Mouse (Mus musculus): Measurements from ENCODE around the gene Foxp1.
A peak's percentile ranks its signal among the peaks of the same experiment; 100 is the strongest.

Gene Foxp1

DNA sequence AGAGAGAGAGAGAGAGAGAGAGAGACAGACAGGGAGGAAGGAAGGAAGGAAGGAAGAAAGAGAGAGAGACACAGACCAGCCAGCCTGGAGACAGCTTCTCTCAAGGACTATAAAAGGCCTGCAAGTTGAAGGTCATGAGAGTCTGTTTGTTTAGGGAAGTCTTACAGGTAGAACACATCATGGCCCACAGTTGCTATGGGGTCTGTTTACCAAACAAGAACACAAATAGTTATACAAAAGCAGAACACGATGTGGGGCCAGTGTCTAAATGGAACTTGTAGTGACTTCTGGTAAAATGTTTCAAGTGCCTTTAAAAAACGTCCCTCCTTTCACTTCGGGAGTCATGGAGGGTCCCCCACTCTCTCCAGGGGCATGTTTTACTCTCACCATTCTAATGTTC lies 529.3 kb downstream of the Foxp1 start:
- DNase-seq (ENCODE audit: low read depth, low spot score) = peak; percentile 83
- no peaks in the 10 kb centered on the region for H3K27me3 ChIP-seq (ENCODE audit: control insufficient read depth, insufficient read depth, low read length, poor library complexity, severe bottlenecking)

DNA sequence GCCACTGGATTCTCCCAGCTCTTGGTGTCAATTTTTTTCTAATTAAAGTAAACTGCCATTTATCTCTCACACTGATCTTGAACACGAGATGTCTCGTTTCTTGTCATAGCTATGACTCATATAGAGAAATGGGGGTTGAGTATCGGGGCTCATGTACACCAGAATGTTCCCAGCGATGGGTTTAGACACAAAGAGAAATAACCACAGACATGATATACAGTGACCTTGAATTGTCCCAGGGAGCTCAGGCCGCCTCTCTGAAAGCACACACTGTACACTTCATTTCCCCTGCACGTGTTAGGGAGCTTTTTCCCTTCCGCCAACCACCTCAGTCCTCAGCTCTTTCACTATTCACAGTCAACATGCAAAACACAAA lies 529.8 kb downstream of the Foxp1 start:
- Histone ChIP-seq H3K27me3 (ENCODE audit: control insufficient read depth, insufficient read depth, low read length, poor library complexity, severe bottlenecking) (no peaks in the 10 kb centered on the region), H3K36me3 (ENCODE audit: control insufficient read depth, insufficient read depth, low read length, poor library complexity, severe bottlenecking) (peaks cover 4% of the 10 kb centered on the region; the same call in 1 of the 2 replicates)
- peak; percentile 64 for DNase-seq (ENCODE audit: low read depth, low spot score)

More for the DNA sequence above, 529.3 kb downstream of the Foxp1 start:
- H3K36me3 ChIP-seq (ENCODE audit: control insufficient read depth, insufficient read depth, low read length, poor library complexity, severe bottlenecking) = peaks cover 6% of the 10 kb centered on the region

- no peaks in the 10 kb centered on the region for H3K27me3 ChIP-seq (ENCODE audit: control insufficient read depth, insufficient read depth, low read length, poor library complexity, severe bottlenecking)
- no peak for DNase-seq (ENCODE audit: low read depth, low spot score)
- peaks cover 6% of the 10 kb centered on the region for H3K36me3 ChIP-seq (ENCODE audit: control insufficient read depth, insufficient read depth, low read length, poor library complexity, severe bottlenecking)
Observed at GRCm38 (mm10) chr6:98991900-98992771, 530.4 kb downstream of the Foxp1 start.

GRCm38 (mm10) chr6:98987533-98988169 lies 534.9 kb downstream of the Foxp1 start:
- H3K36me3 ChIP-seq (ENCODE audit: control insufficient read depth, insufficient read depth, low read length, poor library complexity, severe bottlenecking) = peaks cover 6% of the 10 kb centered on the region

DNA sequence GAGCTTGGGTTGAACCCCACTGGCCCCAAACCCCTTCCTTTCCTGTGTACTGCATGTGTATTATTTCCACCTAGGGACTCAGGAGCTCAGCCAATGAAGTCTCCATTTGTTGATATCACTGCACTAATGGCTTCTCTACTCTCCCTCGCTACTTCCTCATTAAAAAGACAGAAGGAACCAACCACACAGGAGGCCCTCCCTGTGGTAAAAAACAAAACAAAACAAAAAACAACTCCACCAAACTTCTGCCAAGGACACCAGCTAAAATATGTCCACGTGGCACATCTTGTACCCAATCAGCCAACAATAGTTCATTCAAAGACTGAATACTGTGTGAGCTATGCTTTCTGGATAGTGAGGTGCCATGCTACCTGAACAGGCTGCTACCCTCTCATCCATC lies 537.1 kb downstream of the Foxp1 start:
- Histone ChIP-seq H3K27me3 (ENCODE audit: control insufficient read depth, insufficient read depth, low read length, poor library complexity, severe bottlenecking) (no peaks in the 10 kb centered on the region), H3K36me3 (ENCODE audit: control insufficient read depth, insufficient read depth, low read length, poor library complexity, severe bottlenecking) (peaks cover 2% of the 10 kb centered on the region)
- peak; percentile 44 for DNase-seq (ENCODE audit: low read depth, low spot score)

More at GRCm38 (mm10) chr6:98987533-98988169, 534.9 kb downstream of the Foxp1 start:
- DNase-seq (ENCODE audit: low read depth, low spot score) = no peak
- no peaks in the 10 kb centered on the region for H3K27me3 ChIP-seq (ENCODE audit: control insufficient read depth, insufficient read depth, low read length, poor library complexity, severe bottlenecking)

- H3K27me3 ChIP-seq (ENCODE audit: control insufficient read depth, insufficient read depth, low read length, poor library complexity, severe bottlenecking) = no peaks in the 10 kb centered on the region
- peaks cover 2% of the 10 kb centered on the region for H3K36me3 ChIP-seq (ENCODE audit: control insufficient read depth, insufficient read depth, low read length, poor library complexity, severe bottlenecking)
- DNase-seq (ENCODE audit: low read depth, low spot score) = no peak
Observed at GRCm38 (mm10) chr6:98984626-98985025, 537.9 kb downstream of the Foxp1 start.

- DNase-seq (ENCODE audit: low read depth, low spot score) = no peak
- Histone ChIP-seq H3K36me3 (ENCODE audit: control insufficient read depth, insufficient read depth, low read length, poor library complexity, severe bottlenecking) (peaks cover 2% of the 10 kb centered on the region), H3K27me3 (ENCODE audit: control insufficient read depth, insufficient read depth, low read length, poor library complexity, severe bottlenecking) (no peaks in the 10 kb centered on the region)
Observed at GRCm38 (mm10) chr6:98984026-98984425, 538.5 kb downstream of the Foxp1 start.

- H3K27me3 ChIP-seq (ENCODE audit: control insufficient read depth, insufficient read depth, low read length, poor library complexity, severe bottlenecking) = no peaks in the 10 kb centered on the region
- DNase-seq (ENCODE audit: low read depth, low spot score) = no peak
- H3K36me3 ChIP-seq (ENCODE audit: control insufficient read depth, insufficient read depth, low read length, poor library complexity, severe bottlenecking) = peaks cover 2% of the 10 kb centered on the region
Observed at GRCm38 (mm10) chr6:98983311-98983838, 539.1 kb downstream of the Foxp1 start.

GRCm38 (mm10) chr6:98981265-98981664 lies 541.3 kb downstream of the Foxp1 start:
- Histone ChIP-seq H3K36me3 (ENCODE audit: control insufficient read depth, insufficient read depth, low read length, poor library complexity, severe bottlenecking) (peaks cover 5% of the 10 kb centered on the region; the same call in 1 of the 2 replicates), H3K27me3 (ENCODE audit: control insufficient read depth, insufficient read depth, low read length, poor library complexity, severe bottlenecking) (no peaks in the 10 kb centered on the region)
- DNase-seq (ENCODE audit: low read depth, low spot score) = peak; percentile 67

DNA sequence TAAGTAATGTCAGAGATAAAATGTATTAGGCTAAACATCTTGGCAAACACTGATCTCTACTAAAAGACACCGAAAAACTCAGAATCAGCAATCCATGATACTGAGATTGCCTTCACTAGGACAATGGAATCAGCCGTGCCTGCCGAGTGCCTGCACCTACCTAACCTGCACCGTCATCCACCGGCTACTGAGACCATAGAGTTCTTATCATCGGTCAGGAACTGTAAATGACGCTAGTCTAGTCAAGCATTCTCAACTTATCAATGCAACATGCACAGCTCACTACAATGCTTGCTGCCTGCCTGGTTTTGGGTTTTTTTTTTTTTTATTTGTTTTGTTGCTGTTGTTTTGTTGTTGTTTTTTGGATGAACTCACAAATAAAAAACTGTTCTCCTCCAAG lies 542.1 kb downstream of the Foxp1 start:
- peaks cover 8% of the 10 kb centered on the region for H3K36me3 ChIP-seq (ENCODE audit: control insufficient read depth, insufficient read depth, low read length, poor library complexity, severe bottlenecking)
- DNase-seq (ENCODE audit: low read depth, low spot score) = no peak
- no peaks in the 10 kb centered on the region for H3K27me3 ChIP-seq (ENCODE audit: control insufficient read depth, insufficient read depth, low read length, poor library complexity, severe bottlenecking)

DNA sequence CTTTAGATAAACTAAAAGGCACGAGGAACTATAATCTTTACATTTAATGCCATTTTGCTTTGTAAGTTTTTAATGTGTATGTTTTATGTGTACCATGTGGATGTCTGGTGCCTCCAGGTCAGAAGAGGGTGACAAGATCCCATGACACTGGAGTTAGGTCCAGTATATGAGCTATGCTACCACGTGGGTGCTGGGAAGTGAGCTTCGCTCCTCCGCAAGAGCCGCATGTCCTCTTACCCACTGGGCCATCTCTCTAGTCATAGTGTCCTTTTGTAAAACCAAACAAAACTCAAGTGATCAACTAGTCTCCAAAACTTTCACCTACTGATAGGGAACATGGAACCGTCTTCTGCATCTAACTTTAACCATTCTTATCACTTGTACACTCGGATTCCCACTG lies 542.5 kb downstream of the Foxp1 start:
- no peak for DNase-seq (ENCODE audit: low read depth, low spot score)
- no peaks in the 10 kb centered on the region for H3K27me3 ChIP-seq (ENCODE audit: control insufficient read depth, insufficient read depth, low read length, poor library complexity, severe bottlenecking)
- H3K36me3 ChIP-seq (ENCODE audit: control insufficient read depth, insufficient read depth, low read length, poor library complexity, severe bottlenecking) = peaks cover 12% of the 10 kb centered on the region

GRCm38 (mm10) chr6:98977806-98978205 lies 544.7 kb downstream of the Foxp1 start:
- Histone ChIP-seq H3K27me3 (ENCODE audit: control insufficient read depth, insufficient read depth, low read length, poor library complexity, severe bottlenecking) (no peaks in the 10 kb centered on the region), H3K36me3 (ENCODE audit: control insufficient read depth, insufficient read depth, low read length, poor library complexity, severe bottlenecking) (peaks cover 14% of the 10 kb centered on the region)
- DNase-seq (ENCODE audit: low read depth, low spot score) = no peak

DNA sequence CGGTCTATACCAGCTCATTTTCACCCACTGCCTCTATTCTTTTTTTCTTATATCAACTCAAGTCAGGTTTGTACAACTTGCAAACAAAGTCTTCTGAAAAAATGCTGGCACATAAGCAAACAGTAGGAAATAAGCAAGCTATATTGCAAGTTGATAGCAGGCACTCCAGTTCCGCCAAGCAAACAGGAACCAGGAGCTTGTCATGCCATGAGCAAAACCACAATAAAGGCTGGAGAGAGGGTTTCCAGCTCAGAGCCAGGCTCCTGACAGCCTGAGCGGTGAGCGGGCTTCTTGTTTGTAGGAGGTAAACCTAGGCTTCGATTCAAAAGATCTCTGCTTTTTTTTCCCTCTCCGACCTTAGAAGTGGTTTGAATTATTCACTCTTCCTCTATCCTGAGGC lies 546.6 kb downstream of the Foxp1 start:
- Histone ChIP-seq H3K36me3 (ENCODE audit: control insufficient read depth, insufficient read depth, low read length, poor library complexity, severe bottlenecking) (peaks cover 18% of the 10 kb centered on the region), H3K27me3 (ENCODE audit: control insufficient read depth, insufficient read depth, low read length, poor library complexity, severe bottlenecking) (no peaks in the 10 kb centered on the region)
- DNase-seq (ENCODE audit: low read depth, low spot score) = no peak

DNA sequence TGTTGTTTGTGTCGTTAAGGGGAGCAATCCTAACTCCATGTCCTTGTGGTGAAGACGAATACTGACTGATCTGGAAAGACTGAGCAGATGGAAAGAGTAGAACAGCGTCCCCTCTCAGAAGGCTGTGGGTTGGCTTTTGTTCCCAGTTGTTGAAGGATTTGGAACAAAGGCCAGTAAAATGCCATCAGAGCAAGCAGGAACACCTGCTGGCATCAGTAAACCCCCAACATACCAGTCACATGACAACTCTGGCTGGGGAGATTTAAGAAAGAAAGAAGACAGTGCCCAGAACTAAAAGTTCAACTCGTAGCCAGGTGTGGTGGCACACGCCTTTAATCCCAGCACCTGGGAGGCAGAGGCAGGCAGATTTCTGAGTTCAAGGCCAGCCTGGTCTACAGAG lies 549.1 kb downstream of the Foxp1 start:
- no peak for DNase-seq (ENCODE audit: low read depth, low spot score)
- peaks cover 24% of the 10 kb centered on the region for H3K36me3 ChIP-seq (ENCODE audit: control insufficient read depth, insufficient read depth, low read length, poor library complexity, severe bottlenecking)
- no peaks in the 10 kb centered on the region for H3K27me3 ChIP-seq (ENCODE audit: control insufficient read depth, insufficient read depth, low read length, poor library complexity, severe bottlenecking)

DNA sequence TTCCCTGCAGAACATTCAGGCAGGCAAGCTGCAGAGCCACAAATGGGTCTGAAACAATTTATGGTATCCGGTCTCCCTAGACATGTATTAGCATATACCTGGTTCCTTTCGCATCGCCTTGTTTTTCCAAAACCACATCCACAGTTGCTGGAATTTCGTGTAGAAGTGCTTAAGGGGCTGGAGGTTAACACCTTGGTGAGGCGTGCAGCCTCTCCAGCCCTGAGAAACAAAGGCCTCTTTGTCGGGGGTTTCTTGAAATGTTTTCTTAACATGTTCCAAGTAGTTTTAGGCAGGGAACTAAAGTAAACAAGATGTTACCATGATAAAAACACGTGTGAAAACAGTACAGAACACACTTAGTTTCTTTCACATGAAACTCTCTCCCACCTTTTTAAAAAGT lies 550.1 kb downstream of the Foxp1 start:
- DNase-seq (ENCODE audit: low read depth, low spot score) = no peak
- Histone ChIP-seq H3K36me3 (ENCODE audit: control insufficient read depth, insufficient read depth, low read length, poor library complexity, severe bottlenecking) (peaks cover 30% of the 10 kb centered on the region), H3K27me3 (ENCODE audit: control insufficient read depth, insufficient read depth, low read length, poor library complexity, severe bottlenecking) (no peaks in the 10 kb centered on the region)

Data from splenic B cell, adult 2 months (primary cell).